Mouse (Mus musculus): ENCODE results near the gene Pou2f1. TPM values are rescaled to one million over a fixed set of nuclear protein-coding genes. Genes with fewer than 3 reads are reported as not detected.
"Not testable (repeated sequence)": the region's sequence is repeated elsewhere in the genome, so short reads cannot be mapped to it uniquely, and the experiment has no call there.

Gene Pou2f1
- polyA plus RNA-seq, 1 experiment from 2014 or later, result 17.3 TPM

- Histone ChIP-seq H3K36me3 (no peaks in the 10 kb centered on the region), H3K9me3 (no peaks in the 10 kb centered on the region), H3K27me3 (no peaks in the 10 kb centered on the region), H3K9ac (peak overlapping the region; percentile 99), H3K4me2 (peak overlapping the region; percentile 86), H3K4me3 (peak overlapping the region; percentile 98), H3K4me1 (replicated peaks) (peaks cover 28% of the 10 kb centered on the region), H3K27ac (replicated peaks) (peak overlapping the region; percentile 91)
- ATAC-seq (ENCODE audit: low FRiP score, low read depth), result no peak
- WGBS, result 7% methylated on average over 7 of the region's 7 CpGs
Measured at GRCm38 (mm10) chr1:166000601-166001120, 1.8 kb downstream of the Pou2f1 start.

DNA sequence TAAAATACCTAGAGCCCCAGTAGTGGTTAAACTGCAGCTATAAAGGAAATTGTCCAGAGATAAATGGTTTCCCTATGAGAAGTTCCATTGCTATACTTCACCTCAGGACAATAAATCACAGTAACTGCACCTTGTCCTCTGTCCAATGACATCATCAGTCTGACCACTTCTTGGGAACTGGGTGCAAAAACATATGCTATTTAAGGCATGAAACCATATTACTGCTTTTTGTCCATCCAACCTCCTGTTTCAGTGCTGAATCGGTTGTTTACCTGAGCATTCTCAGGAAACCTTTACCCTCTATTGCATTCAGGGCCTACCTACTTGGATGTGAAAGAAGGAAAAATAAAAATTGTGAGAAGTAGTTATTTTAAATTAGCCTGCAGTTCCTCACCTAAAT is 2.8 kb downstream of the Pou2f1 start:
- Histone ChIP-seq H3K4me2 (no peak overlapping the region), H3K9ac (no peak overlapping the region), H3K4me1 (replicated peaks) (peaks cover 28% of the 10 kb centered on the region), H3K9me3 (no peaks in the 10 kb centered on the region), H3K27ac (replicated peaks) (no peak overlapping the region), H3K36me3 (no peaks in the 10 kb centered on the region), H3K4me3 (no peak overlapping the region), H3K27me3 (no peaks in the 10 kb centered on the region)
- ATAC-seq (ENCODE audit: low FRiP score, low read depth), result no peak
- WGBS, result 89% methylated on average over 1 of the region's 1 CpGs

DNA sequence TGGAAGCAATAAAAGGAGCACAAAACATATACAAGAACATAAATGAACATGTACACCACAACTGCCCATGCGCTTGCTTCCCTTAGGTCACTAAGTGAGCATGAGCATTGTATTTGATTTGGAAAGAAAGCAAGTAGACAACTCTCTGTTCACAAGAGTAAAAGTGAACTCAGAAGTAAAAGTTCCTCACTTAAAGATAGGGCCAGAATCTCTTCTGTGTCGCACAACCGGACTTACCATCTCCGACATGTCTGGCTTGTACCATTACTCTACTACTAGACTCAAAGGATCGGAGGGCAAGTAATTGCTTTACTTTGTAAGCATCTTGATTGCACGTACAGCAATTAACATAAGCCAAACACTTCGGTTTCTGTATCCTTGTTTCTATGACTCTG is 6.8 kb downstream of the Pou2f1 start:
- ATAC-seq (ENCODE audit: low FRiP score, low read depth), result no peak
- WGBS, result 90% methylated on average over 7 of the region's 7 CpGs

DNA sequence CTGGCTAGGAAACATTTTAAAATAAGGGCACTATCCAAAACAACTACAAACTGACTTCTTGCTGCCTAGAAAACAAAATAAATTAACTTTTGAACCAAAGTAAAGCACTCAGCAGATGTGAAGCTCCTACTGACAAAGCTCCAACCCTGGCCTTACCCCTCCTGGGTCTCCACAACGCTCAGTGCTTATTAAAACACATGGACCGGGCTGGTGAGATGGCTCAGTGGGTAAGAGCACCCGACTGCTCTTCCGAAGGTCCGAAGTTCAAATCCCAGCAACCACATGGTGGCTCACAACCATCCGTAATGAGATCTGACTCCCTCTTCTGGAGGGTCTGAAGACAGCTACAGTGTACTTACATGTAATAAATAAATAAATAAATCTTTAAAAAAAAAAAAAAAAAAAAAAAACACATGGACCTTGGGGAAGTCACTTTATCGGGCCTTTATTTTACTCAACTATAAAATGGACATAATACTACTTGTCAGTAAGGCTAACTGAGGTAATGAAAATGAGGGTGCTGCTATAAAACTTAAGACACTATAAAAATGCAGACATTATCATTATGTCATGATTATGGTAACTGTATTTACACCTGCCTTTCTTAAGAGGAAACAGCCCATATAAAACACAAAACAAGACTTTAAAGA is 7.3 kb downstream of the Pou2f1 start:
- not testable (repeated sequence) for H3K9me3 ChIP-seq; H3K27me3 ChIP-seq; ATAC-seq (ENCODE audit: low FRiP score, low read depth); H3K27ac ChIP-seq (replicated peaks); H3K4me2 ChIP-seq; H3K9ac ChIP-seq; H3K4me3 ChIP-seq; H3K36me3 ChIP-seq
- WGBS, result 87% methylated on average over 7 of the region's 7 CpGs
- H3K4me1 ChIP-seq (replicated peaks), result peaks cover 21% of the 10 kb centered on the region

More for the DNA sequence above, 6.8 kb downstream of the Pou2f1 start:
- H3K9ac ChIP-seq, result no peak overlapping the region
- no peak overlapping the region for H3K4me2 ChIP-seq
- no peaks in the 10 kb centered on the region for H3K36me3 ChIP-seq
- H3K4me3 ChIP-seq, result no peak overlapping the region
- H3K27me3 ChIP-seq, result no peaks in the 10 kb centered on the region
- H3K27ac ChIP-seq (replicated peaks), result no peak overlapping the region
- no peaks in the 10 kb centered on the region for H3K9me3 ChIP-seq
- peaks cover 27% of the 10 kb centered on the region for H3K4me1 ChIP-seq (replicated peaks)

GRCm38 (mm10) chr1:165994279-165994678 is 8.2 kb downstream of the Pou2f1 start:
- Histone ChIP-seq H3K4me1 (replicated peaks) (peaks cover 13% of the 10 kb centered on the region), H3K27ac (replicated peaks) (no peak overlapping the region), H3K9ac (no peak overlapping the region), H3K36me3 (no peaks in the 10 kb centered on the region), H3K4me2 (no peak overlapping the region), H3K27me3 (no peaks in the 10 kb centered on the region), H3K9me3 (no peaks in the 10 kb centered on the region), H3K4me3 (no peak overlapping the region)
- no peak for ATAC-seq (ENCODE audit: low FRiP score, low read depth)
- 63% methylated on average over 1 of the region's 1 CpGs for WGBS

DNA sequence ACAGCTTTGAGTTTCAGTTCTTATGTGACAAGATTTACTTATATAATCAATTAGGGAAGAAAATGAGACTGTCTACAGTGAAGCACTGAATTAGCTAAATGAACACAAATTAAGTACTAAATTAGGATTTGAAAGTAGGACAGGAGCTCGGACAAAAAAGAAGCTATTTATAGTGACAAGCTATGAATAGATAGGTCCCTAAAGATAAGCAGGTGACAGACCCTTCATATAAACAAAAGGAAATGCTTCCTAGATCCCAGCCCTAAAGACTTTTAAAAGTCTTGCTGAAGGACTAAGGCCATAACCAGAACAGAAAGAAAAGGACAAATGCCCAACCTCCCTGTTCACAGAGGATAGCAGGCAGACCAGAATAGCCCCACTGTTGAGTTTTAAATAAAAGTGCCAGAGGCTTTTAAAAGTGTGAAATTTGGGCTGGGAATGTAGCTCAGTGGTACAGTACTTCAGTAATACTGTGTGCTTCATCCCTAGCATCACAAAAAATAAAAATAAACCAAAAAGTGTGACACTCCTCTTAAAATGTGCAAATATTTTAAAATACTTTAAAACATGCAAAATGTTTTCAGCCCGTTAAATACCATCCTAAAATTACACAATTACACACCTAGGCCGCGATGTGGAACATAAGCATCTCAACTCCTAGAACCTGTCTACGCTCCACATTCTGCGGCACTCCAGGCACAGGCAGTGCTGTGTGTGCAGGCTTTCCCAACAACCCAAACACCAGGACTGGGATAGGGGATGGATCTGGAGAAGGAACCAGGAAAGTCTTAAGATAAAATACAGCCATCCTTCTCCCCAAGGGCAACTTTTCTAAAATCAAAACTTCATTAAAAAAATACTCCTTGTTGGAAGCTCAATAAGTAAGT is 9.0 kb downstream of the Pou2f1 start:
- no peak for ATAC-seq (ENCODE audit: low FRiP score, low read depth)
- Histone ChIP-seq H3K4me2 (no peak overlapping the region), H3K27me3 (no peaks in the 10 kb centered on the region), H3K9me3 (no peaks in the 10 kb centered on the region), H3K9ac (no peak overlapping the region), H3K36me3 (no peaks in the 10 kb centered on the region), H3K4me3 (no peak overlapping the region), H3K27ac (replicated peaks) (no peak overlapping the region), H3K4me1 (replicated peaks) (0 out of 2 replicates have a peak, but pooled peaks cover 8% of the 10 kb centered on the region)
- WGBS, result 80% methylated on average over 6 of the region's 6 CpGs

DNA sequence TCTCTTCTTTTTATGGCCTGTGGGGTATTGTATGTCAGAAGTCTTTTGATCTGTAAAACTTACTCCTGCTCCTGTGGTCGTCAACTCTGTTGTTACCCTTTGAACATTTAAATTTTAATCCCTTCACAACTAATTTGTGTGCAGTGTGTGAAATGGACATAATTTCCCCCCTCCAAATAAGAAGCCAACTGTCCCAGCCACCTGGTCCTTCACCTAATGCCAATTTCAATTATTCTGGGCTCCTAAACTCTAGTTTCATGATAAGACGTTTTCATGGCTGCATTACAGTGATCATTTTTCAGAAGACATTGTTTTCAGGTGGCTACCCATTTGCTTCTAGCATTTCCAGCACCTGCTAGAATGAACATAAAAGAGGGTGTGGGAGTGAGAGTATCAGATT is 13.9 kb downstream of the Pou2f1 start:
- WGBS, result 79% methylated on average over 2 of the region's 2 CpGs
- no peak for ATAC-seq (ENCODE audit: low FRiP score, low read depth)

GRCm38 (mm10) chr1:165988072-165988471 is 14.4 kb downstream of the Pou2f1 start:
- no peak overlapping the region for H3K4me3 ChIP-seq
- no peak overlapping the region for H3K9ac ChIP-seq
- H3K27me3 ChIP-seq, result no peaks in the 10 kb centered on the region
- WGBS, result 90% methylated on average over 2 of the region's 2 CpGs
- H3K36me3 ChIP-seq, result no peaks in the 10 kb centered on the region
- no peak overlapping the region for H3K27ac ChIP-seq (replicated peaks)
- 0 out of 2 replicates have a peak, but pooled peaks cover 4% of the 10 kb centered on the region for H3K4me1 ChIP-seq (replicated peaks)
- H3K9me3 ChIP-seq, result no peaks in the 10 kb centered on the region
- no peak for ATAC-seq (ENCODE audit: low FRiP score, low read depth)
- H3K4me2 ChIP-seq, result no peak overlapping the region

More for the DNA sequence above, 13.9 kb downstream of the Pou2f1 start:
- Histone ChIP-seq H3K4me1 (replicated peaks) (0 out of 2 replicates have a peak, but pooled peaks cover 6% of the 10 kb centered on the region), H3K9me3 (no peaks in the 10 kb centered on the region), H3K36me3 (no peaks in the 10 kb centered on the region), H3K4me3 (no peak overlapping the region), H3K9ac (no peak overlapping the region), H3K27me3 (no peaks in the 10 kb centered on the region), H3K4me2 (no peak overlapping the region), H3K27ac (replicated peaks) (no peak overlapping the region)

- Histone ChIP-seq H3K27me3 (no peaks in the 10 kb centered on the region), H3K36me3 (no peaks in the 10 kb centered on the region), H3K4me1 (replicated peaks) (0 out of 2 replicates have a peak, but pooled peaks cover 3% of the 10 kb centered on the region), H3K27ac (replicated peaks) (no peak overlapping the region), H3K4me3 (no peak overlapping the region), H3K4me2 (no peak overlapping the region), H3K9ac (no peak overlapping the region), H3K9me3 (no peaks in the 10 kb centered on the region)
- no peak for ATAC-seq (ENCODE audit: low FRiP score, low read depth)
- WGBS, result 81% methylated on average over 3 of the region's 3 CpGs
Measured at GRCm38 (mm10) chr1:165985743-165986360, 16.6 kb downstream of the Pou2f1 start.

- Histone ChIP-seq H3K4me3 (no peak overlapping the region), H3K27me3 (no peaks in the 10 kb centered on the region), H3K27ac (replicated peaks) (no peak overlapping the region), H3K9me3 (no peaks in the 10 kb centered on the region), H3K9ac (no peak overlapping the region), H3K36me3 (no peaks in the 10 kb centered on the region), H3K4me1 (replicated peaks) (0 out of 2 replicates have a peak, but pooled peaks cover 3% of the 10 kb centered on the region), H3K4me2 (no peak overlapping the region)
- WGBS, result 88% methylated on average over 3 of the region's 3 CpGs
- ATAC-seq (ENCODE audit: low FRiP score, low read depth), result no peak
Measured at GRCm38 (mm10) chr1:165985186-165985585, 17.3 kb downstream of the Pou2f1 start.

DNA sequence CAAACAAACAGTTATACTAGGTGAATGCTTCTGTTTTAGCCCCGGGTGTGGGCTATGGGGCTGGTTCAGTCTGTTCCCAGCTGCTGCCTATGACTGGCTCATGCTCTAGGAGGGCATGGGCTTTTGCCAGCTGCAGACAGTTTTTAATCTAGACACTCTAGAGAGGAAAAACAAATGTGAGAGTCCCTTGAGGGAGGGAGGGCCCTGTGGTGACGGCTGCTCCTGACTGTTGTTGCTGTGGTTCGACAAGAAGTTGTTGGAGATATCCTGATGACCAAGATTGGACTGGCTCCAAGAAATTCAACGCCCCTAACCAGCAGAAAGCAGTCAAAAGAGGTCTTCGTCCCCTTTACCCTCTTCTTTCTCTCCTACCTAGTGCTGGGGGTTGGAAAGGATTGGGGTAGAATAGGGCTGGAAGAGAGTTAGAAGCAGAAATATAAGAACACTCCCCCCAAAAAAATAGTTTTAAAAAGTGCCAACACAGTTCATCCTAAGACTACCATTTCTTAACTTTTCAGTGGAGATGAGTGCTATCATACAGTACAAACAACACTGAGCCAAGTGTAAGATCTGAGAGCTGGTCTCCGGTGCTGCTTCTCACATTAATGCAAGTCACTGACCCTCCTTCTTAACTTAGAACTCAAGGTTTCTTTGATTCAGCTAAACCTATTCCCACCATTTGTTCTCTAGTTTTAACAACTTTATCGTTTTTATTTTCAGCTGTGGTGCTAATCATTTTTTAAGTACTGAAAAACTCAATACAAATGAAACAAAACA is 25.6 kb downstream of the Pou2f1 start:
- no peak for ATAC-seq (ENCODE audit: low FRiP score, low read depth)
- Histone ChIP-seq H3K9me3 (no peaks in the 10 kb centered on the region), H3K4me3 (no peak overlapping the region), H3K4me1 (replicated peaks) (0 out of 2 replicates have a peak, but pooled peaks cover 7% of the 10 kb centered on the region), H3K27ac (replicated peaks) (no peak overlapping the region), H3K9ac (no peak overlapping the region), H3K4me2 (no peak overlapping the region), H3K27me3 (no peaks in the 10 kb centered on the region), H3K36me3 (no peaks in the 10 kb centered on the region)
- 59% methylated on average over 7 of the region's 7 CpGs for WGBS
